Mouse (Mus musculus) midbrain, embryonic 12.5 days (tissue): ENCODE results near the gene Ranbp2. TPM values are rescaled to one million over a fixed set of nuclear protein-coding genes. Genes with fewer than 3 reads are reported as not detected.
A peak's percentile ranks its signal among the peaks of the same experiment; 100 is the strongest.
"Not testable (repeated sequence)": the region's sequence is repeated elsewhere in the genome, so short reads cannot be mapped to it uniquely, and the experiment has no call there.

Experiments used
- ATAC-seq: fragments of 200-750 bp; cut with Nextera tagmentation; 2 replicates; pipeline ENCODE4 v1.8.0; 2017; ENCODE audit warnings: low read depth, moderate TSS enrichment, moderate library complexity; ENCODE audit not compliant: low FRiP score
- H3K27ac ChIP-seq: fragments of 300-500 bp; sonication (generic); replicated peaks from 2 replicates; pipeline ENCODE4 v1.5.1; 2016; ENCODE audit warnings: mild to moderate bottlenecking
- H3K27me3 ChIP-seq: fragments of 300-500 bp; sonication (generic); 2 replicates; pipeline ENCODE4 v1.6.1; 2016; ENCODE audit warnings: mild to moderate bottlenecking
- H3K36me3 ChIP-seq: fragments of 300-500 bp; sonication (generic); 2 replicates; pipeline ENCODE4 v1.6.1; 2016
- H3K4me1 ChIP-seq: fragments of 300-500 bp; sonication (generic); 2 replicates; pipeline ENCODE4 v1.6.1; 2016
- H3K4me2 ChIP-seq: fragments of 300-500 bp; sonication (generic); replicated peaks from 2 replicates; pipeline ENCODE4 v1.6.1; 2016; ENCODE audit warnings: mild to moderate bottlenecking, moderate library complexity
- H3K4me3 ChIP-seq: fragments of 300-500 bp; sonication (generic); 2 replicates; pipeline ENCODE4 v1.5.1; 2016; ENCODE audit warnings: mild to moderate bottlenecking
- H3K9ac ChIP-seq: fragments of 300-500 bp; sonication (generic); replicated peaks from 2 replicates; pipeline ENCODE4 v1.6.1; 2016; ENCODE audit warnings: mild to moderate bottlenecking, moderate library complexity
- H3K9me3 ChIP-seq: fragments of 300-500 bp; sonication (generic); 2 replicates; pipeline ENCODE4 v1.6.1; 2016; ENCODE audit warnings: mild to moderate bottlenecking
- WGBS: fragments of 180-500 bp; shearing (Covaris S2); methylation state at CpG from one replicate; pipeline ENCODE4 v1.1.7; 2016; 5-methylcytosine and 5-hydroxymethylcytosine counted together
- polyA plus RNA-seq: library from polyadenylated mRNA; unstranded; fragments of >200 nt; fragmentation: Nextera tagmentation; extraction: Ambion mirVana; gene quantifications from 2 replicates; pipeline ENCODE4 v1.2.1, GENCODE M21; 2016

Gene Ranbp2
- polyA plus RNA-seq, 1 experiment from 2014 or later: 28.5 TPM

- Histone ChIP-seq H3K27ac (no peak overlapping the region), H3K4me1 (peaks cover 13% of the 10 kb centered on the region), H3K9me3 (no peaks in the 10 kb centered on the region), H3K27me3 (no peaks in the 10 kb centered on the region), H3K4me2 (peak overlapping the region; percentile 65), H3K36me3 (peaks cover 16% of the 10 kb centered on the region), H3K4me3 (peak overlapping the region; percentile 70), H3K9ac (peak overlapping the region; percentile 68)
- no peak for ATAC-seq
- WGBS: 65% methylated on average over 2 of the region's 2 CpGs
These were observed 51.8 kb downstream of the Ranbp2 start for GRCm38 (mm10) chr10:58498516-58498915.

GRCm38 (mm10) chr10:58529358-58529757, 82.6 kb downstream of the Ranbp2 start:
- WGBS: 96% methylated on average over 1 of the region's 1 CpGs

GRCm38 (mm10) chr10:58530896-58531790, 84.4 kb downstream of the Ranbp2 start:
- Histone ChIP-seq H3K9me3 (0 out of 2 replicates have a peak, but pooled peaks cover 3% of the 10 kb centered on the region), H3K27me3 (no peaks in the 10 kb centered on the region), H3K4me3 (no peak overlapping the region), H3K27ac (no peak overlapping the region), H3K36me3 (peaks cover 32% of the 10 kb centered on the region), H3K4me1 (no peaks in the 10 kb centered on the region), H3K4me2 (no peak overlapping the region), H3K9ac (no peak overlapping the region)
- no peak for ATAC-seq
- WGBS: 84% methylated on average over 10 of the region's 10 CpGs

More at GRCm38 (mm10) chr10:58529358-58529757, 82.6 kb downstream of the Ranbp2 start:
- Histone ChIP-seq H3K27me3 (no peaks in the 10 kb centered on the region), H3K4me2 (no peak overlapping the region), H3K27ac (no peak overlapping the region), H3K36me3 (peaks cover 31% of the 10 kb centered on the region), H3K9ac (no peak overlapping the region), H3K4me3 (no peak overlapping the region), H3K4me1 (no peaks in the 10 kb centered on the region), H3K9me3 (no peaks in the 10 kb centered on the region)
- no peak for ATAC-seq

- ATAC-seq: no peak
- no peak overlapping the region for H3K4me2 ChIP-seq
- H3K4me1 ChIP-seq: no peaks in the 10 kb centered on the region
- H3K9me3 ChIP-seq: 0 out of 2 replicates have a peak, but pooled peaks cover 3% of the 10 kb centered on the region
- H3K36me3 ChIP-seq: peaks cover 31% of the 10 kb centered on the region
- H3K4me3 ChIP-seq: no peak overlapping the region
- H3K27ac ChIP-seq: no peak overlapping the region
- no peak overlapping the region for H3K9ac ChIP-seq
- 92% methylated on average over 2 of the region's 2 CpGs for WGBS
- no peaks in the 10 kb centered on the region for H3K27me3 ChIP-seq
These were observed 85.5 kb downstream of the Ranbp2 start for GRCm38 (mm10) chr10:58532177-58532576.

DNA sequence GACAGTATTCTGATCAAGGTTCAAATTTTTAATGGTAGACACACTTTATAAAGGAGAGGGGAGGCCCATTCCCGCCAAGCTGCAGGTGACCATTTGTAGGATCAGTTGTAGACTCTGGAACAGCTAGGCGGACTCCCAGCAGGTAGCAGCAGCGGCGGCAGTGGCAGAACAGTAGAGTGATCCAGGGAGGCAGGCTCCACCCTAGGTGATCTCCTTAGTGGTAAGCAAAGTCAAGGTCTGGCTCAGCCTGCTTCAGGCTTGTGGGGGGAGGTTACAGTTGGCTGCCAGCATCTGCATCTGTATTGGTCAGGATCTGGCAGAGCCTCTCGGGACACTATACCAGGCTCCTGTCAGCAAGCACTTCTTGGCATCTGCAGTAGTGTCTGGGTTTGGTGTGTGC, 89.6 kb downstream of the Ranbp2 start:
- not testable (repeated sequence) for H3K27me3 ChIP-seq, H3K9ac ChIP-seq, H3K4me1 ChIP-seq, H3K27ac ChIP-seq, ATAC-seq, H3K4me2 ChIP-seq, H3K9me3 ChIP-seq, H3K4me3 ChIP-seq
- peaks cover 23% of the 10 kb centered on the region; the same call in 1 of the 2 replicates for H3K36me3 ChIP-seq
- 84% methylated on average over 5 of the region's 5 CpGs for WGBS

- H3K4me2 ChIP-seq: no peak overlapping the region
- H3K4me3 ChIP-seq: no peak overlapping the region
- no peak overlapping the region for H3K27ac ChIP-seq
- H3K9ac ChIP-seq: no peak overlapping the region
- H3K27me3 ChIP-seq: no peaks in the 10 kb centered on the region
- H3K36me3 ChIP-seq: peaks cover 20% of the 10 kb centered on the region; the same call in 1 of the 2 replicates
- ATAC-seq: peak; percentile 70
- no peaks in the 10 kb centered on the region for H3K9me3 ChIP-seq
- 53% methylated on average over 13 of the region's 13 CpGs for WGBS
- no peaks in the 10 kb centered on the region for H3K4me1 ChIP-seq
These were observed 93.9 kb downstream of the Ranbp2 start for GRCm38 (mm10) chr10:58540613-58541012.

Other genes with a start within 250 kb of the Ranbp2 start
- not detected in 2 replicates for gene AW822073, start 222.0 kb upstream of the Ranbp2 start, polyA plus RNA-seq
- gene Duxf3, start 214.2 kb upstream of the Ranbp2 start, polyA plus RNA-seq: not detected in 2 replicates
- not detected in 2 replicates for gene Gm4981, start 210.2 kb upstream of the Ranbp2 start, polyA plus RNA-seq
- gene Gcc2, start 191.4 kb upstream of the Ranbp2 start, polyA plus RNA-seq: 64.8 and 66.5 TPM in 2 replicates
- gene Lims1, start 123.5 kb upstream of the Ranbp2 start, polyA plus RNA-seq: 85.6 and 88.9 TPM in 2 replicates
- gene Ccdc138, start 51.0 kb downstream of the Ranbp2 start, polyA plus RNA-seq: 15.3 and 15.4 TPM in 2 replicates
- 0.33 and 0.34 TPM in 2 replicates for gene Edar, start 228.7 kb downstream of the Ranbp2 start, polyA plus RNA-seq